Mouse (Mus musculus): ENCODE data around the gene Fut11. TPM values are rescaled to one million over a fixed set of nuclear protein-coding genes. Genes with fewer than 3 reads are reported as not detected.

Fut11 gene
- 5.8 and 7.4 TPM in 2 replicates for polyA plus RNA-seq (2012)

DNA sequence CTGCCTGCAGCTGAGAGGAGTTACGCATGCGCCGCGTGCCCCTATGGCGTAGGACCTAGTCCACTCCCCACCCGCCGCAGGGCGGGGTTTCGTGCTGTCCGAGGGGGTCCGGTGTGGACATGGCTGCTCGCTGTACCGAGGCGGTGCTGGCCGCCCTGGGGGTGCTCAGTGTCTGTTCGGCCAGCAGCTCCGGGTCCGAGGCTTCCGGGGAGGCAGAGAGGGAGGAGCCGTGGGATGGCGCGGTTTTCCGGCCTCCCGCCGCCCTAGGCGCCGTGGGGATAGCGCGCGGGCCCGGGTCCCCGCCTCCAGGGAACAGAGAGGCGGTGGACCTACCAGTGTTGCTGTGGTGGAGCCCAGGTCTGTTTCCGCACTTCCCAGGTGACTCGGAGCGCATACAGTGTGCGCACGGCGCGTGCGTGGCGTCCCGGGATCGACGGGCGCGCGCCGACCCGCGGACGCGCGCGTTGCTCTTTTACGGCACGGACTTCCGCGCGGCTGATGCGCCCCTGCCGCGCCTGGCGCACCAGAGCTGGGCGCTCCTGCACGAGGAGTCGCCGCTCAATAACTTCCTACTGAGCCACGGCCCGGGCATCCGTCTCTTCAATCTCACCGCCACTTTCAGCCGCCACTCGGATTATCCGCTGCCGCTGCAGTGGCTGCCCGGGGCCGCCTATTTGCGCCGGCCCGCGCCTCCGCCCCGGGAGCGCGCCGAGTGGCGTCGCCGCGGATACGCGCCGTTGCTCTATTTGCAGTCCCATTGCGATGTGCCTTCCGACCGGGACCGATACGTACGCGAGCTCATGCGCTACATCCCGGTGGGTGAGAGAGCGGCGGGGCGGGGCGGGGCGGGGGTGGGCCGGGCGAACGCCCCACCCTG lies at the start of gene Fut11:
TSS of gene Fut11 (plus strand) at position 85 of the 877 bp plus-strand sequence.
- no peak for TF ChIP-seq GATA1 (IDR thresholded peaks at IDR 0.05; ENCODE audit: low read length)

GRCm38 (mm10) chr14:20645547-20645946 lies 49.2 kb upstream of the Fut11 start:
- TF ChIP-seq GATA1 (IDR thresholded peaks at IDR 0.05; ENCODE audit: low read length): no peak

DNA sequence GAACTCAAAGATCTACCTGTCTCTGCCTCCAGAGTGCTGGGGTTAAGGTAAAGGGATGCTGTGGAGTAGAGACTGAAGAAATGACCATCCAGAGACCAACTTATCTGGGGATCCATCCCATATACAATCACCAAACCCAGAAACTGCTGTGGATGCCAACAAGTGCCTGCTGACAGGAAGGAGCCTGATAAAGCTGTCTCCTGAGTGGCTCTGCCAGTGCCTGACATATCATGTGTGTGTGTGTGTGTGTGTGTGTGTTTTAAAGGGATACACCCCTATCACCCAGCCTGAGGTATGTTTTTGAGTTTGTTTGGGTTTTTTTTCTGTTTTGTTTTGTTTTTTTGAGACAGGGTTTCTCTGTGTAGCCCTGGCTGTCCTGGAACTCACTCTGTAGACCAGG lies 48.4 kb upstream of the Fut11 start:
- no peak for TF ChIP-seq GATA1 (IDR thresholded peaks at IDR 0.05; ENCODE audit: low read length)

- no peak for TF ChIP-seq GATA1 (IDR thresholded peaks at IDR 0.05; ENCODE audit: low read length)
Observed at GRCm38 (mm10) chr14:20651000-20651399, 43.8 kb upstream of the Fut11 start.

- no peak for TF ChIP-seq GATA1 (IDR thresholded peaks at IDR 0.05; ENCODE audit: low read length)
Observed at GRCm38 (mm10) chr14:20651722-20652256, 43.0 kb upstream of the Fut11 start.

DNA sequence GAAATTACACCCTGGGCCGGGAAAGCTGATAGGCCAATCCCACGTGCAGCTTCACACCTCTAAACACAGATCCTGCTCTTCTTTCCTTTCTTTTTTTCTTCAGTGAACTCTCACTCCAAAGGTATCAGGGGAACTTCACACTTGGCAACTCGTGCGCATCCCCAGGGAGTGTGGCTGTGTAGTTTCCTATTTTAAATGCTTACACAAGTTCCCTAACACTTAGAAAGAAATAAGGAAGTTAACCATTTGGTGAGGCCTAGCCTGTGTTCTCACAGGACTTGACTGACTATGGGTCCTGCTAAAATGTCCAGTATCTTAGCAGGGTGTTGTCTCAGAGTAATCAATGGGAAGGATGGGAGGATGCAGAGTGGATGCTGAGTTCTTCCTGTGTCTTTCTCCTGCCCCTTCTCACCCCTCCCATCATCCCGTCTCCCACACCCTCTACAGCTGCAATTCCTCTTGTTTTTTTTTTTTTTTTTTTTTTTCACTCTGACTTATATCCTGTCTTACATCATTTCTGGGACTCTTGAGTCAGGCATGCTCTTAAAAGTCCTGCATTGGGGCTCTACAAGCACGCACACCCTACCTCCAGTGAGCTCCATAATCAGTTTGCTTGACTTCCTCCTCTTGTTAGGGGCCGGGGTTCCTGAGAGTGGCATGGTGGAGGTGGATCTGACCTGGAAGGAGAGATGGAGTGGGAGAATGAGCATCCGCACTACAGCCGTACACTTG lies 39.9 kb upstream of the Fut11 start:
- TF ChIP-seq GATA1 (IDR thresholded peaks at IDR 0.05; ENCODE audit: low read length): no peak

DNA sequence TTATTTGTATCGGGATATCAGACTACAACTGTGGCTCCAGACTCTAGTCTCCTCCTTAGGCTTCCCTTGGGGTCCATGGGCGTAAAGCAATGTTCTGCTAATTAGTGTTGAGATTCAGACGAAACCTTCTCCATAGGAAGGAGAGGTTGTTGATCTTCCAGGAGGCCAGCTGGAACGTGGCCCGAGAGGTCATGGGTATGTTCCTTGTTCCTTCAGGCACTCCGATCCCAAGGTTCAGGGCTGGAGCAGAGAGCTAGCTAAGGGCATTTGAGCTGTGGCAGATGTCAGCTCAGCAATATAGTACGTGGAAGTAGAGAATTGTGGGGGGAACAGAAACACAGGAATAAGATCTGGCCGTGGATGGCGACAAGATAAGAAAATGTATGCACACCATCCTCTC lies 39.0 kb upstream of the Fut11 start:
- no peak for TF ChIP-seq GATA1 (IDR thresholded peaks at IDR 0.05; ENCODE audit: low read length)

DNA sequence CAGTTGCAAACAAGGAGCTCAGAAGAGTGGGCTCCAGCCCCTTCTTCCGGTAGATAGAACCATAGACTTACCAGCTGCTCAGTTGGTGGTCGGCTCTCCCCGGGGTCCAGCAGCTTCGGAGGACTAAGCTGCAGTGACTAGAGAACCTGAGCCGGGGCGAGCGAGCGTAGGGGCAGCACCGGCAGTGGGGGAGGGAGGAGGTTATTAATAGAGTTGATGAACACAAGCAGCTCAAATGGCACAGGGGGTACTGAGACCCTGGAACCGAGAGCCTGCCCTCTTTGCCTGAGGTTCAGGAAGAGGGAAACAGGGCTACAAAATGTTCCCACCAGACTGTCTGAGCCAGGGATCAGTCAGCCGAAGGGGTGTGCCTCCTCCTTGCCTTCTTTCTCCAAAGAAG lies 38.4 kb upstream of the Fut11 start, which contains the start of gene Myoz1:
TSS of gene Myoz1 (minus strand) at position 180 of the 400 bp plus-strand sequence.
- no peak for TF ChIP-seq GATA1 (IDR thresholded peaks at IDR 0.05; ENCODE audit: low read length)

GRCm38 (mm10) chr14:20658326-20658725 lies 36.4 kb upstream of the Fut11 start:
- no peak for TF ChIP-seq GATA1 (IDR thresholded peaks at IDR 0.05; ENCODE audit: low read length)

GRCm38 (mm10) chr14:20658902-20659301 lies 35.9 kb upstream of the Fut11 start:
- TF ChIP-seq GATA1 (IDR thresholded peaks at IDR 0.05; ENCODE audit: low read length): no peak

DNA sequence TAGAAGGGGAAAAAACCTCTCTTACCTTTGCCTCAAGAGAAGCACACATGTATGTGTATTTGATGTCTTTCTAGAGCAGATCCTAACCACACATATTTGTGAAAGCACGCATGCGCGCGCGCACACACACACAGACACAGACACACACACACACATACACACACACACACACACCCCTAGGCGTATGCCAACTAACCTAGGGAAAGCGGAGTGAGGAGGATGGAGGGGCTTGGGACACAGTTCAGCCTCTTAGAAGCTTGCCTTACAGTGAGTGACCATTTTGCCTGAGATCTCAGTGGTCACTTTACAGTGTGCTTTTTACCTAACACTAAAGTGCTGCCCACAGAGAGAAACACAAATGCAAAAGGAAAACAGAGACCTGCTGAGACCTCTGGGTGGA lies 35.1 kb upstream of the Fut11 start:
- TF ChIP-seq GATA1 (IDR thresholded peaks at IDR 0.05; ENCODE audit: low read length): no peak

GRCm38 (mm10) chr14:20660827-20661660 lies 33.7 kb upstream of the Fut11 start:
- TF ChIP-seq GATA1 (IDR thresholded peaks at IDR 0.05; ENCODE audit: low read length): no peak

GRCm38 (mm10) chr14:20661661-20662331 lies 33.0 kb upstream of the Fut11 start:
- no peak for TF ChIP-seq GATA1 (IDR thresholded peaks at IDR 0.05; ENCODE audit: low read length)

DNA sequence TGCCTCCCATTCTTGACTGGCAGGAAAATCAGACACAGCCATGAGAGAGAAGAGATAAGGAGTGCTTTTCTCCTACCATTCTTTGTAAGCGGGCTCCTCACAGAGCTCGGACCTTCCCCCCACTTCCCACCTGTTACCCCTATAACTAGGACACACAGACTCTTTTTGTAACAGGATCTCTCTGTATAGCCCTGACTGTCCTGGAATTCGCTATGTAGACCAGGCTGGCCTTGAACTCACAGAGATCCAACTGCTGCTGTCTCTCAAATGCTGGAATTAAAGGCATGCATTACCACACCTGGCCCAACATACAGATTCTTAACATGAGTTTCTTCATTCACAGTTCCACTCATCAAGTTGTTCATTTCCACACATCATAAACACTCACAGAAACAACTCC lies 32.0 kb upstream of the Fut11 start:
- TF ChIP-seq GATA1 (IDR thresholded peaks at IDR 0.05; ENCODE audit: low read length): no peak

DNA sequence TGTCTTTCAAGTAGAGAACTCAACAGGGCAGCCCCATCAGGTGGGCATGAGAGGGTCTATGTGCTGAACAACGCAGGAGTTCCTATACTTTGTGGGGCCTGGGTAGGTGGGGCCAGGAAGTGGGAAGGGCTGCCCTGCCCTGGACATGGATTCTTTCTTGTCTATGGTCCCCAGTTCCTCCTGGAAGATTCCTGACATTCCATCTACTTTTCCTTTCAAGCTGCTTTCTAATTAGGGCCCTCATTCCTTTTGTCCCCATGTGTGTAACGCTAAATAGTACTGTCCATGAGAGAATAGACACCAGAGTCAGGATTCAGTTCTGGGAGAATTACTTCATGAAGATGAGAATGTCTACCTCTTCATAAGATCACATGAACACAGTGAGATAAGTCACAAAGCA lies 31.2 kb upstream of the Fut11 start:
- no peak for TF ChIP-seq GATA1 (IDR thresholded peaks at IDR 0.05; ENCODE audit: low read length)
